Mouse (Mus musculus): ENCODE results near the gene 4930442H23Rik. TPM values are rescaled to one million over a fixed set of nuclear protein-coding genes. Genes with fewer than 3 reads are reported as not detected.
"Not testable (repeated sequence)": the region's sequence is repeated elsewhere in the genome, so short reads cannot be mapped to it uniquely, and the experiment has no call there.

4930442H23Rik gene
- total RNA-seq, 2 experiments from 2014 or later: not detected

- DNase-seq (ENCODE audit: low spot score): peak; percentile 71
Observed at GRCm38 (mm10) chr10:81198230-81198629, 14.6 kb upstream of the 4930442H23Rik start.

GRCm38 (mm10) chr10:81197305-81197704 is 13.7 kb upstream of the 4930442H23Rik start:
- peak; percentile 68 for DNase-seq (ENCODE audit: low spot score)

DNA sequence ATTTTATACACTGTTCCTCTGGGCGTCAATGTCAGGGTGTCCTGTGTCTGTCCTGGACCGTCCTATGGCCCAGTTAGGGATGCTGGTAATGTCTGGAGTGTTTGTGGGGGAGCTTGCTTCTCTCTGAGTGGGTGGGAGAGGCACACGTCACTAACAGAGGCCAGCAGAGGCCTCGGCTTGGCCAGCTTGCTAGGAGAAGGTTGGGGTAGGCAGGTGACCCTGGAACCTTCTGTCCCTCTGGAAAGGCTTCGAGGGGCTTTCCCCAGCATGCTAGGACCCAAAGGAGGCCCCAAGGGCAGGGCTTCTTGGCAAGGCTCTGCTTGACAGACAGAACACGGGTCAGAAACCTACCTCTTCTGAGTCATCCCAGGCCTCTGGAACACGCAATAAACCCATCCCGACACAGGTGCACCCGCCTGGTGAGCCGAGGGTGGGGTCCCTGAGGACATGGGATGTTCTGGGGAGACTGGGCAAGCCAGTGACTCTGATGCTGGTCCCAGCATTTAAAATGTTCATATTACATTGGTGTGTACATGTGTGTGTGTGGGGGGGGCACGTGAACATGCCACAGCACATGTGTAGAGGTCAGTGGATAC is 12.9 kb upstream of the 4930442H23Rik start:
- DNase-seq (ENCODE audit: low spot score): peak; percentile 65

DNA sequence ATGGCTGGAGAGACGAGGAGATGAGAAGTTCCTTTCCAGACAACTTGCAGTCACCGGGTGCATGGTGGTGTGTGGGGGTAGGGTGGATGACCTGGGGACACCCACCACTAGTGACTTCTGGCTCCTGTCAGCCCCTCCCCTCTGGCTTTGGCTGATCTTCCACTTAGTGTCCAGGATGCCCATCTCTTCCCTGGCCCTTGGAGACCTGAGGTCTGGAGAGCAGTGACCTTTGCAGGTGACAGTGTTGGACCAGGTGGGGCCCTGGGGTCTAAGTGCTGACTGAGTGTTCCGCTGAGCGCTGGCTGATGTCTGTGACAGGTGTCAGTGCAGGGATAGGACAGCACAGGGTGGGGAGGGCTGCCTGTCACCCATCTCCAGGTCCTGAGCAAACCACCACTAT is 11.7 kb upstream of the 4930442H23Rik start:
- peak; percentile 81 for DNase-seq (ENCODE audit: low spot score)

DNA sequence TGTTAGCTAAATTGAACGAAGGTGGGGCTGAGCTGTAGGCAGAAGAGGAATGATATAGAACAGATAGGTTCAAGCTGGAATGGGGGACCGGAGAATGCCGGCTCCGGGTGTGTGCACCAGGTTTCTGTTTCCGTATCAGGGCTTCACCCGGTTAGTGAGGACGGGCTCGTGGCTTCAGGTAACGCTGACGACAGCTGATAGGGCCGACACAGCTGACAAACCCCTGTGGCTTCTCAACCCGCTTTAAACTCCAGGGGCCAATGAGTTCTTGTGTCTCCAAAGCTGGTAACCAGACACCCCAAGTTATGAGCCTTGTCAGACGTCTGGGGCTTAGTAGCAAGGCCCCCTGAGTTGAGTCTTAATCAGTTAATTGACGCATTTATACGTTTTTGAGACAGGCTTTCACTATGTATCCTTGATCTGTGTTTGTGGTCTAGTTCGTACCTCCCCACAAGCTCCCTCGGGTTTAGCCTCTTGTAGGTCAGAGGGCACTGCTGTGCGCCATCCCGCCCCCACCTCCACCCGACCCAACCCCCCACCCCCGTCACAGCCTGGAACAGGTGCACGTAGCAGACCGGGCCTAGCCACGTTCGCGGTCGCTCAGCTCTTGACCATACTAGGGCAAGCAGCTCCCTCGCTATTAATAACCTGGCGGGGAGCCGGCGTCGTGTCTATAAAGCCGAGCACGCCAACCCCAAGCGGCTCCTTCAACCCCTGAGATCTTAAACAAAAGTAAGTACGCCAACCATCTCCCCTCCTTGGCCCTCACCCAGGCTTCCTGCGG is 10.5 kb upstream of the 4930442H23Rik start:
- peak; percentile 85 for DNase-seq (ENCODE audit: low spot score)

DNA sequence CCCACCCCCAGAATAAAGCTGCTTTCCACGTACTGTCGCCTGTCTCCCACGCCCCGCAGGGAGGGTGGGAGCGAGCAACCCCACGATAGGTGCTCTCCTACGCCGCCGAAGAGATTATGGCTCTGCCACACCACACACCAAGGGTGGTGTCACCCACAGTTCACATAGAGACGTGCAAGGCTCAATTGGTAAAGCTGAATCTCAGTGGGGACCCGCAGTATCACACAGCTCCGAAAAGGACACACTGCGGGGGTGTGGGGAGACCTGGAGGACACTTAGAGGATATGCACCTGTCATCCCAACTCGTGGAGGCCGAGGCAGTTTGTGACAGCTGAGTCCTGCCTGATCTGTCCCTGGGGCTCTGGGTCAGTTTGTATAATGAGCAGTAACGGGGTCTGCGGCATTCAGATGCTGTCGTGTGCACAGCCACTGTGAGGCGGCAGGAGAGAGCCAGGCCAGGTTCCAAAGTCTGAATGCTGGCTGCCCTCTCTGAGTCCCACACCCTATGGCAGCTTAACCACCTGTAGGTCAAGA is 9.4 kb upstream of the 4930442H23Rik start:
- peak; percentile 64 for DNase-seq (ENCODE audit: low spot score)

- peak; percentile 81 for DNase-seq (ENCODE audit: low spot score)
Observed at GRCm38 (mm10) chr10:81192270-81192967, 8.8 kb upstream of the 4930442H23Rik start.

GRCm38 (mm10) chr10:81191342-81191982 is 7.8 kb upstream of the 4930442H23Rik start:
- no peak for DNase-seq (ENCODE audit: low spot score)

DNA sequence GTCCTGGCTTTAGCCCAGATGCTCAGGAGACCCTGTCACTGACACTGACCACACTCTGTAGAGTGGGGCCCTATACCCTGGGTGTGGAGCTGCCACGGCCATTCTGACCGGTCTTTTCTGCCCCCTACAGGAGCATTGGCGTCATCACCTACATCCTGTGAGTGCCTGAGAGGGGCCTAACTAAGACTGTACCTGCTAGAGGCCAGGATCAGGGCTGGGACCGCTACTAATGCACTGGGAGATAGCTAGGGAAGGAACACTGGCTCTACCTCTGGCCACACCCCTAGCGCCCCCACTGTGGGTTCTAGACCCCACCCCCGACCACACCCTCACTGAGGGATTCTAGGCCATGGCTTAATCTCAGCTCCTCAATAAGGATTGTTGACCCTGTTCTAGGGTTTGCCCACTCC is 7.3 kb upstream of the 4930442H23Rik start:
- no peak for DNase-seq (ENCODE audit: low spot score)

DNA sequence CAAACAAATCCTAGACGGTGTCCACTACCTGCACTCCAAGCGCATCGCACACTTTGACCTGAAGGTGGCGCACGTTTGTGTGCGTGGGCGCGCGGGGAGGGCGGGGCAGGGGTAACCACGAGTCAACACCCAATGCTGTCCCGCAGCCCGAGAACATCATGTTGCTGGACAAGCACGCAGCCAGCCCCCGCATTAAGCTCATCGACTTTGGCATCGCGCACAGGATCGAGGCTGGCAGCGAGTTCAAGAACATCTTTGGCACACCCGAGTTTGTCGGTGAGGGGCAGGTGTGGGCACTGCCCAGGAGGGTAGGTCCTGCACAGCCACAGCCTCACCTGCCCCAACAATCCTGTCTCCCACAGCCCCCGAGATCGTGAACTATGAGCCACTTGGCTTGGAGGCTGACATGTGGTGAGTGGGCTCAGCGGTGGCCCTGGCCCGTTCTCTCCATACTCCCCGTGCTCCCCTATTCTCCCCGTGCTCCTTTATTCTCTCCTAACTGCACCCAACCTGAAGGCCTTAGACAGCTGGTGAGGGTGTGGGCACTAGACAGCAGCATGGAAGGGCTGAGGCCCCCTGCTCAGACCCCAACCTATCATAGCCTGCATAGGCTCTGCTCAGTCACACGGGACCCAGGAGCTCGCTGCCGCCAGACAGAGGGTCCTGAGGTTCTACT is 6.7 kb upstream of the 4930442H23Rik start:
- no peak for DNase-seq (ENCODE audit: low spot score)

- DNase-seq (ENCODE audit: low spot score): no peak
Observed at GRCm38 (mm10) chr10:81189821-81190220, 6.2 kb upstream of the 4930442H23Rik start.

GRCm38 (mm10) chr10:81187161-81187560 is 3.5 kb upstream of the 4930442H23Rik start:
- no peak for DNase-seq (ENCODE audit: low spot score)

DNA sequence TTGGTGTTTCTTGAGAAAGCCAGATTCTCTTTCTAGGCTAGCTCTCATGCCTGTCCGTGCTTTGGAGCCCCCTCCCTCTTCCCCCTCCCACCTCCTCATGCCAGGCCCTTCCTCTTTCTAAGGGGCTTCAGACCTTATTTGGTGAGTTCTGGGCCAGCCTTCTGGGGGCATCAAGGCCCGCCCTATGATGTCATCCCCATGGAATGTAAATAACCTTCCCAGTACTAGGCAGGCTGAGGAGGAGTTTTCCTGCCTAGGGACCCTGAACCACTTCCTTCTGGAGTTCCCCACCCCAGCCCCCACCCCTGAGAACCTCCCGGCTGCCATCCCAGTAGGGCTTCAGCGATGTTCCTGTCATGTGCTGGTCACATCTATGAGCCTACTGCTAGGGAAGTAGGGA is 1.1 kb upstream of the 4930442H23Rik start:
- DNase-seq (ENCODE audit: low spot score): no peak

GRCm38 (mm10) chr10:81182336-81183333 is 1.0 kb downstream of the 4930442H23Rik start, which contains the start of gene Dapk3:
TSS of gene Dapk3 (plus strand) at chr10:81183005.
- DNase-seq (ENCODE audit: low spot score): peak; percentile 97

DNA sequence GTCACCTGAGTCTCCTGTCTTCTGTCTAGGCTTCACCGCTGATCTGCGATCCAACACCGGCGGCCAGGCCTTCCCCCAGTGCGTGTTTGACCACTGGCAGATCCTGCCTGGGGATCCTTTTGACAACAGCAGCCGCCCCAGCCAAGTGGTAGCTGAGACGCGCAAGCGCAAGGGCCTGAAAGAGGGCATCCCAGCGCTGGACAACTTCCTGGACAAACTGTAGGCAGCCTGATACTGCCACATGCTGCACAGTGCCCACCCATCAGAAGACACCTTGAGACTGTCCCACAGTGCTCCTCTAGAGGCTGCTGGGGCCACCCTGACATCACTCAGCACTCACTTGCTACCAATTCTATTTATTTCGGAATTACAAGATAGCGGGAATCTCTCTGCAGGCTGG is 1.8 kb downstream of the 4930442H23Rik start:
- DNase-seq (ENCODE audit: low spot score): not testable (repeated sequence)

- DNase-seq (ENCODE audit: low spot score): no peak
Observed at GRCm38 (mm10) chr10:81180946-81181345, 2.7 kb downstream of the 4930442H23Rik start.

DNA sequence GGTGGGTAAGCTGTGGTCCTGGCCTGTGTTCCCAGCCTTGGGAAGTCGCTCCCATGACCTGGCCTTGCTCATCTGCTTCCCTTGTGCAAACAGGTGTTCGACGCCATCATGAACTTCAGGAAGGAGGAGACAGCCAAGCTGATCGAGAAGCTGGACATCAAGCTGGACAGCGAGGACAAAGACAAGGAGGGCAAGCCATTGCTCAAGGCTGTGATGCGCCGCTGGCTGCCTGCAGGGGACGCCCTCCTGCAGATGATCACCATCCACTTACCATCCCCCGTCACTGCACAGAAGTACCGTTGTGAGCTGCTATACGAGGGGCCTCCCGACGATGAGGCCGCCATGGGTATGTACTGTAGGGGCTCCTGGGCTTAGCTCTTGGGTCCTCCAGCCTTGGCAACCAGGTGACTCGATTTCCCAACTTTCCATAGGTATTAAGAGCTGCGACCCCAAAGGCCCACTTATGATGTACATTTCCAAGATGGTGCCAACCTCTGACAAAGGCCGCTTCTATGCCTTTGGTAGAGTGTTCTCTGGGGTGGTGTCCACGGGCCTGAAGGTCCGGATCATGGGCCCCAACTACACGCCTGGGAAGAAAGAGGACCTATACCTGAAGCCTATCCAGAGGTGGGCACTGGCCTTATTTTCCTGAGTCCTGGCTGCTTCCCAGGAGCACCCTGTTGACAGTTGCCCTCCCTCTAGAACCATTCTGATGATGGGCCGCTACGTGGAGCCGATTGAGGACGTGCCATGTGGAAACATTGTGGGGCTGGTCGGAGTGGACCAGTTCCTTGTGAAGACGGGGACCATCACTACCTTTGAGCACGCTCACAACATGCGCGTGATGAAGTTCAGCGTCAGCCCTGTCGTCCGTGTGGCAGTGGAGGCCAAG is 4.0 kb downstream of the 4930442H23Rik start:
- DNase-seq (ENCODE audit: low spot score): no peak

DNA sequence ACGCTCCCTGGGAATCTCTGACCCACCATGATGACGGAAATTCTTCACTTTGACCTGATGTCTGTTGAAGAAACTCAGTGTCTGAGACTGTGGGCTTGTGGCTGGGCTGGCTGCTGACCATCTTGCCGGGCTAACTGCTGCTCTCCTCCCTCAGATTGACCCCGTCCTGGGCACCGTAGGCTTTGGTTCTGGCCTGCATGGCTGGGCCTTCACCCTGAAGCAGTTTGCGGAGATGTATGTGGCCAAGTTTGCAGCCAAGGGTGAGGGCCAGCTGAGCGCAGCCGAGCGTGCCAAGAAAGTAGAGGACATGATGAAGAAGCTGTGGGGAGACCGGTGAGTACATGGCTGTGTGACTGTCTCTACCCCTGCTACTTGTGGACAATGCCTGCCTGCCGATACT is 4.7 kb downstream of the 4930442H23Rik start:
- no peak for DNase-seq (ENCODE audit: low spot score)
